Mouse (Mus musculus) granulocyte monocyte progenitor cell, adult 5-6 weeks (primary cell): ENCODE results near the gene Shisa5. TPM values are rescaled to one million over a fixed set of nuclear protein-coding genes. Genes with fewer than 3 reads are reported as not detected.

Source experiments
- ATAC-seq: replicated peaks from 2 replicates; pipeline ENCODE4 v1.8.0; 2016; ENCODE audit warnings: mild to moderate bottlenecking, moderate TSS enrichment, inconsistent platforms; ENCODE audit not compliant: poor library complexity, severe bottlenecking
- total RNA-seq, 2 experiments: library from RNA; stranded (forward) in 1 of 2; stranded (reverse) in 1 of 2; fragments of 200-712, 200-1000 nt in 1 of 2; fragments of >200 nt in 1 of 2; fragmentation: Nextera tagmentation in 1 of 2; gene quantifications; 2 replicates each; pipeline ENCODE4 v1.2.3; 2014 to 2017

Shisa5 gene
- total RNA-seq, 2 experiments from 2014 or later: 56.8 to 80.8 TPM

DNA sequence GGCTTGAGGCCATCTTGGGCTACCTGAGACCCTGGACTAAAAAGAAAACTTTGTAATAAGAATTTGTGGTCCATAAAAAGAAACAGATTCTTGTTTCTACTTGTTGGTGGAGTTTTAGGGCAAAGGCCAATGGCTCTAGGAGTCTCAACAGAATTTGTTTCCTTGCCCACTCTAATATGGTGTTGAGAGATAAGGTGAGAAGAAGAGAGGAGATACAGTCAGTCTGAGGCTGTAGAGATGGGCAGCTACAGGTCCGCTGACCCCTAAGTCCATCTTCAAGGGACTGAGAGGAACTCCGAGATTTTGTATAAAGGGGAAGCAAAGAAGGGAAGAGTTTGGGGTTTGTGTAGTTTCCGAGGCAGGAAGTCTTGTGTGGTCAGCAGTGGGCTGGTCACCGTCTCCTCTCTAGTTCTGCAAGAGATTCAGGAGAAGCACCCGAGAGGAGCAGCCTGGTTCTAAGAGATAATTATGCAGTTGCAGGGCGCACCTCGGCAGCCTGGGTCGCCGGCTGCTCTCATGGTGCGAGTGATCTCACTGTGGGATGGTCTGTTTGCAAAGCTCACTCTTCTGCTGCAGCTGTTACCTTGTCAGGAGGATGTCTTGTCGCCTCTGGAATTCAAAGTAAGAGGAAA is 21.3 kb upstream of the Shisa5 start:
- ATAC-seq: peak; percentile 47

DNA sequence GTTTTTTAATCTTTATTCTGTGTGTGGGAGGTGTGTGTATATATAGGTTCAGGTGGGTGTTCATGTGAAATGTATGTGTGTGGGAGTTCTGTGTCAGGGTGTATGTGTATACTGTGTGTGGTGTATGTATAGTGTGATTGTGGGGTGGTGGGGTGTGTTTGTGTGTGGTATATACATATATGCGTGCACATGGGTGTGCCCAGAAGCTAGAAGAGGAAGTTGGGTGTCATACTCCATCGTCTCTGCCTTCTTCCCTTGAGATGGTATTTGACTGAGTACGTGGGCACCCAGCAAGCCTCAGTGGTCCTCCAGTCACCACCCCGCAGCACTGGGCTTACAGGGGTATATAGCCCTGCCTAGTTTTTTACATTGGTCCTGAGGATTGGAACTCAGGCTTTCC is 16.9 kb upstream of the Shisa5 start:
- ATAC-seq: peak; percentile 67

DNA sequence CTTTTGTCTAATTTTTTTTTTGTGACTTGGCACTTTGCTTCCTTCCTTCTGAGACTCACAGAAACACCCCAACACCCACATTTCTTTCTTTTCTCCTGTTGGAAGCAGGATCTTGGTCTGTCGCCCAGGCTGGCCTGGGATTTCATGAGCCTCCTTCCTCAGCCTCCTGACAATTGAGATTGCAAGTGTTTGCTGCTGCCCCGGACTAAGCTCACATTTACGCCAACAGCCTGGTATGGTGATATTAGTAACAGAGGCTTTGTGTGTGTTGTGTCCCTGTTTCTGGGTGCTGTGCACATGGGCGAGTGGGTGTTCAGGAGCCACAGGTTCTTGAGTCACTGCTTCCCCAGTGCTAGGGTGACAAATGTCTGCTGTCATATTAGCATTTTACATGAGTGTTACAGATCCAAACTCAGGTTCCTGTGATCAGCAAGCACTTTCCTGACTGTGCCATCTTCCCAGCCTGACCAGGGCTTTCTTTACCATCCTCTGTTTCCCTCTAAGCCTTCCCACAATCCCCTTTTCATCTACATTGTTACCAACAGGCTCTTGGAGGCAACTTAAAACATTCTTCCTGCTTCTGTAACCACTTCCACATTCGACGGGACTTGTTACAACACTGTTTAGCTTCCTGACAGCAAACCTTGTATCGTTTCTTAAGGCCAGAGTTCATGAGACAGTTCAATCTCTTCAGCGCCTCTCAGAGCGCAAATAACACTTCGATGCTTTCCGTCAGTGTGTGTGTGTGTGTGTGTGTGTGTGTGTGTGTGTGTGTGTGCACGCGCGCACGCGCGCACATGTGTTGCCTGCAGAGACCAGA is 15.3 kb upstream of the Shisa5 start:
- peak; percentile 86 for ATAC-seq

GRCm38 (mm10) chr9:109027521-109027920 is 10.8 kb upstream of the Shisa5 start:
- no peak for ATAC-seq

DNA sequence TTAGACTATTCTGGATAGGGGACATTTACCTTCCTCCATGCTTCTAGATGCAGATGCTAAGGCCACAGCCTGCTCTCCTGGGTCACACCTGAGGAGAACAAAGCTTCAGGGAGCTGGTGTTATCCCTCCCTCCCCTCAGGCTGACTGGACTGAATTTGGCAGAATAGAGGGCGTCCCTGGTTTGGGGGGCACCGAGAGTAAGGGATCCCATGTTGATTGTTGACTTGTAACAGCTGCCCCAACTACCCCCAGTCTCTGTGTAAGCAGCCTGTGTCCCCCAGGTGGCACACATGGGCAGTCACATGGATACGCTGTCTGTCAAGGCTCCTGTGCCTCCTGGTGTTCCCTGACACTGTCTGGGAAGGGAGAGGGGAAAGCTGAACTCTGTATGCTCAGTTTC is 9.9 kb upstream of the Shisa5 start:
- no peak for ATAC-seq

DNA sequence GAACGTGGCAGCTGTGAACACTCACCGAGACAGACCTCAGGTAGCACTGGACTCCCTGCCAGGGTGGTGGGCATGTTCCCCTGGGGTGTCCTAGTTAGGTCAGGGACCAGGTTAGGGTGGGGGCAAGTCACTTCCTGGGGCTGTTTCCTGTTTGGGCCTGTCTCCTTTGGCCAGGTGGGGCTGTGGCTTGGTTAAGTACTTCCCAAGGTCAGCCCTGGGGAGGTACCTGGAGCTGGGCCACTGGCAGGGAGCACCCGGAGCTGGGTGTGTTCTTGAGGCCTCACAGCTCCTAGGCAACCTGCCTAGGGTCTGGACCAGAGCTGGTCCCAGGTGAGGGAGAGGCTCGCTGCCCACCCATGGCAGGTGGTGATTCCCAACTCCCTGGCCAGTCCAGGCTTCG is 9.4 kb upstream of the Shisa5 start:
- ATAC-seq: no peak

DNA sequence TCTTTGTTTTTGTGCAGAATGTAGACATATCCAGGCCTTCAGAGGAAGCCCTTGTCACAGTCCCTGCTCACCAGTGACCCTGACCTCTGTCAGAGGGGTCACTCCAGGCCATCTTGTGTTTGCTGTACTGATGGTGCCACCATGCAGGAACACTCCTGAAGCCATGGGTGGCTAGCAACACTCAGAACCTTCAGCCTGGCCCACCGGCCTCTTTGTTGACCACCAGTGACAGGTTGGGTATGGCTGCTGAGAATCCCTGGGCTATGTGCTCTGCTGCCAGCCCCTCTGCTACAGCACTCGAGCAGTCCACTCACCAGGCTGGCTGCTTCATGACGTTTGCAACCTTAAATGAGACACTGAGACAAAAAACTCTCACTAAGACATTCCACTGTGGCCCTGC is 8.1 kb upstream of the Shisa5 start:
- no peak for ATAC-seq

- no peak for ATAC-seq
Observed at GRCm38 (mm10) chr9:109031001-109031400, 7.4 kb upstream of the Shisa5 start.

DNA sequence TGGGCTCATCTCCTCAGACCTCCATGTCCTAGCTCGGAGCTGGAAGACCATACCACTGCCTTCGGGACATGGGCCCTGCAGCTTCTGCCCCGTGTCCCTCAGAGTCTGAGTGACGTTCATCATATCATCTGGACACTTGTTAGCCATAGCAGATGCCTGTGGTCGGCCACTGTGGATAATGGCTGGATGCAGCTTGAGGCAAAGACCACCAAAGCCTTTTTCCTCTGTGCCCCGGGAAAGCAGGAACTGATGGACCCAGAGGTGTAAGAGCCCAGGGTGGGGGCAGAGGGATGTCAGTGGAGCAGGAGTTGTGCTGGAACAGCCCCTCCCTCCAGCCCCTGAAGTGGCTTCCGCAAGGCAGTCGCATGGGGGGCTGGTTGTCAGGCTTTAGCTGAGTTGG is 6.7 kb upstream of the Shisa5 start:
- ATAC-seq: no peak

DNA sequence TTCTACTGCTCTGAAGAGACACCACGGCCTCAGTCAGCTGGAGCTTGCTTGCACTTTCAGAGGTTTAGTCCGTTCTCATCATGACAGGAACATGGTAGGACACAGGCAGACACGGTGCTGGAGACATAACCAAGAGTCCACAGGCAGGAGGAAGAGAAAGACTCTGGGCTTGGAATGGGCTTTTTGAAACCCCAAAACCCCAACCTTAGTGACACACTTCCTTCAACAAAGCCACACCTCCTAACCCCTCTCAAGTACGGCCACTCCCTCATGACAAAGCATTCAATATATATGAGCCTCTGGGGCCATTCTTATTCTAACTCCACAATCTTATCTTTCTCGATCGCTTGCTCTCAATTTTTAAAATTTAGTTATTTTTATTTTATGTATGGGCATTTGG is 5.9 kb upstream of the Shisa5 start:
- ATAC-seq: peak; percentile 61

DNA sequence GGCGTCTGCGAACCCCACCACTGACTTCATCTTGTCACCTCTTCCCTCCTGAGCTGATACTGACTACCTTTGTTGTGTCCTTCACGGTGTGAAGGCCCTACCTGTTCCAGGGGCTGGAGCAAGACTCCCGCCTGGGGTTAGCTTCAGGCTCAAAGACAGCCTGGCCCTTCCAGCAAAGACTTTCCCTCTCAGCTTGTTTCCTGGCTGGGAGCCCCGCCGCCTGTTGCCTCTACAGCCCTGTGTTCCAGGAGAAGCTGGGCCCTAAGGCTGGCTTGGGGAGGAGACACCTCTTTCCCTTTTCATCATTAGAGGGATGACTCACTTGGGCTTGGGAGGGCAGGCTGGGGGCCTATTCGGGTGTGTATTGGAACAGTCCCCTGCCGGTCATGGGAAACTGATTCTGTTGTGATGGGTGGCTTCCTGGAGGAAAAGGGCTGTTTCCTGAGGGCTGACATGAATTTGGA is 568 bp downstream of the Shisa5 start:
- peak; percentile 66 for ATAC-seq

GRCm38 (mm10) chr9:109039681-109040080 is 1.3 kb downstream of the Shisa5 start:
- ATAC-seq: no peak

DNA sequence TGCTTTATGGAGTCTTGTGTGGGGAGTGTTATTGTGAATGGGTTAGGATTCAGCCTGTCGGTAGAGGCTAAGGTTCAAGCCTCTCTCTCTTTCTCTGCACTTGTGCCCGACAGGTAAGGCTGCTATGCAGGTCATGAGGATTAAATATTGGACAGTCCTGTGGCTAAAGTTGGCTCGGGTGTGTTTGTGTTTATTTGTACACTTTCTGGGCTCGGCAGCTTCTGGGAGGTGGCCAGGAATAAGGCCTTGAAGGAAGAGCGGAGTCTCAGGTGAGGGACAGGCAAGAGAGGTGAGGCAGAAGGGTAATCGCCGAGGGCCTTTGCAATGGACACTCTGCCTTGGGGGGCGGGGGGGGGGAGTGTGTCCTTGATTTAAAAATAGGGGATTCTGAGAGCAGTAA is 1.9 kb downstream of the Shisa5 start:
- ATAC-seq: no peak

DNA sequence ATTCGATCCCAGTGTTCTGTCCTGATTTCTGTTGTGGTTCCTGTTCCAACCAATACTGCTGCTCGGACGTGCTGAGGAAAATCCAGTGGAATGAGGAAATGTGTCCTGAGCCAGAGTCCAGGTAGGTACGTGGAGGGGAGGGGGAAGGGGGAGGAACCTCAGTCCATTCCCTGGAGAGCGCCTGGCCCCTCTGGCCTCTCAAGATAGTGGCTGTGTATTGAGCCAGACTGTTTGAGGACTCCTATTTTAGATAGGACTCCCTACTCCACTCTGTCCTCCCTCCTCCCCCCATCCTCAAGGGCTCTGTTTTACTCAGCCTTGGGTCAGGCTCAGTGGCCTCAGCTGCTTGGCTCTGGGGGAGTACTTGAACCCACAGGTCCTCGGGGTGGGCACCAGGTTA is 2.5 kb downstream of the Shisa5 start:
- no peak for ATAC-seq

DNA sequence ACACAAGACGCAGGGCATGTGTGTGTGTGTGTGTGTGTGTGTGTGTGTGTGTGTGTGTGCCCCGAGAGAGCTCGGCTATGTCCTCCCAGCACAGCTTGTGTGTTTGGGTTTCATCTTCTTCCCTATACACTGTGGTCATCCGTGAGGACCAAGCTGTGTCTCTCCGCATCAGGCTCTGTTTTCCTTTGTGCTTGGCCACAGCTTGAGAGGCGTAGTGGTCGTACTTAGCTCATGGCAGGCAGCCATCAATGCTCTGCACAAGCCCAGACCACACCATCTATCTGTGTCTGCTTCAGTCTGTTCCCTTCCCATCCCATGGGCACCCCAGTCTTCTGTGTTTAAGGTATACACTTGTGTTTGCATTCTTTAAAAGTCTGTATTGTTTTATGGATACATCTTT is 3.0 kb downstream of the Shisa5 start:
- ATAC-seq: no peak

- peak; percentile 99 for ATAC-seq
Observed at GRCm38 (mm10) chr9:109046306-109046705, 7.9 kb downstream of the Shisa5 start.

DNA sequence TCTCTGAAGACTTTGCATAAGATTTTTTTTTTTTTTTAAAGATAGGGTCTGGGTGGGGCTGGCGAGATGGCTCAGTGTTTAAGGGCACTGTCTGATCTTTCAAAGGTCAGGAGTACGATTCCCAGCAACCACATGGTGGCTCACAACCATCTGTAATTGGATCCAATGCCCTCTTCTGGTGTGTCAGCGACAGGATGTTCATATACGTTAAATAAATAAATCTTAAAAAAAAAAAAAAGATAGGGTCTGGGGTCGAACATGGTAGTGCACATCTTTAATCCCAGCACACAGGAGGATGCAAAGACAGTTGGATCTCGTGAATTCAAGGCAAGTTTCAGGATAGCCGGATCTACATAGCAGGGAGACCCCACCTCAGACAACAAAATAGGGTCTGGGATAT is 11.0 kb downstream of the Shisa5 start:
- no peak for ATAC-seq

- ATAC-seq: no peak
Observed at GRCm38 (mm10) chr9:109049996-109050673, 11.8 kb downstream of the Shisa5 start.

GRCm38 (mm10) chr9:109050674-109050997 is 12.3 kb downstream of the Shisa5 start:
- no peak for ATAC-seq

GRCm38 (mm10) chr9:109051011-109051501 is 12.7 kb downstream of the Shisa5 start:
- ATAC-seq: no peak
